Mouse (Mus musculus) frontal cortex, postnatal 25 days (tissue): ENCODE data around the gene Hormad1.
"Not testable (repeated sequence)": the region's sequence is repeated elsewhere in the genome, so short reads cannot be mapped to it uniquely, and the experiment has no call there.

Source experiments
- DNase-seq, 2 experiments: peaks; one replicate each; pipeline ENCODE4 v3.0.0; 2022; ENCODE audit warnings: low spot score in 2 of 2

The Hormad1 gene

GRCm38 (mm10) chr3:95561826-95562225 is 2.3 kb downstream of the Hormad1 start:
- DNase-seq: no peak

- DNase-seq: no peak
Observed at GRCm38 (mm10) chr3:95569585-95569984, 10.1 kb downstream of the Hormad1 start.

DNA sequence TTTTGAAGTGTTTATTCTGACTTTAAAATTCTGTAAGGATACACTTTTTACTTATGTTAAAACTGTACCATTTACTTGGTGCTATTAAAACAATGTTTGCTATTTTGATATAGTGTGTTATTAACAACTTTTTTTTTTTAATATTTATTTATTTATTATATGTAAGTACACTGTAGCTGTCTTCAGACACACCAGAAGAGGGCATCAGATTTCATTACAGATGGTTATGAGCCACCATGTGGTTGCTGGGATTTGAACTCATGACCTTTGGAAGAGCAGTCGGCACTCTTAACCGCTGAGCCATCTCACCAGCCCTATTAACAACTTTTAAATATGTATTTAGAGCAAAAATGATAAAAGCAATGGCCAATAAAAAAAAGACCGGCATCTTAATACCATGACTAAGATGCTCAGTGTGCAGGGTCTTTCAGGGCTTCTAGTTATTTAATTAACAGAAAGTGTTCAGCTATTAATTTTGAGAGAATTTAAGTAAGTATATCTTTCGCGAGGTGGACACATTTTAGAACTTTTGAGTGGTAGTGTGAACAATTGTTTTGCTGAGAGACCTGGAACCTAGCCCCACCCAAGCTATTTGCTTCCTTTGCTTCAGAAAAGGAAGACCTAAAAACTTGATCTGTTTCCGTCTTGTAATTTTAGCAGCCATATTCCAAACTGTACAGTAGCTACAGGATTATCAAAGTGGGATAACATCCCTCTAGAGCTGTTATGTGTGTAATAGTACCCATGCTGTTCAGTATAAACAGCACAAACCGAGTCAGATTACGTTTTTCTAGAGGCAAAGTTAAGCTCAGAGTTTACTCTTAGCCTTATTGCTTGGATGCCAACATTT is 28.5 kb downstream of the Hormad1 start:
- DNase-seq: no peak

DNA sequence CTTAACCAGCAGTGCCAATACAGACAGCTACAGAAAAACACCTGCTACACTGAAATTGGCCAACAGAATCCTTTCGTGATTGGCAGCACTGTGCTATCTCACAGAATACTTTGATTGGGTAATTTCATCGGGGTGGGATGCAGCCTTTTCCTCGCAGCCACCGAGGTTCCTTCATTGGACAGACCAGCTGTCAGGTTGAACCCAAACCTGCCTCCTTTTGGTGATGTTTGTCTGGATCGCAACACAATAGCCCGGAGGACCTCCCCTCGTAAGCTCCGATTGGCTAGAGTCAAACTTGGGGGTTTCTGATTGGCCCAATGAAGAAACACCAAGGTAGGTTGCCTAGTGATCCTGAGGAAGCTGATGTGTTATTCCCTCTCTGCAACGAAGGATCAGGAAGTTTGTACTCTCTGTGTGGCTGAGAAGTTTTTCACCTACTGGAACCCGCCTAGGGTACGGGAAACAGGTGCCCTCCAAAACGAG is 29.2 kb downstream of the Hormad1 start, which contains the start of gene Golph3l:
Golph3l (plus strand) TSS at position 331 of the 483 bp plus-strand sequence.
- peak; percentile 85 to 93 for DNase-seq

DNA sequence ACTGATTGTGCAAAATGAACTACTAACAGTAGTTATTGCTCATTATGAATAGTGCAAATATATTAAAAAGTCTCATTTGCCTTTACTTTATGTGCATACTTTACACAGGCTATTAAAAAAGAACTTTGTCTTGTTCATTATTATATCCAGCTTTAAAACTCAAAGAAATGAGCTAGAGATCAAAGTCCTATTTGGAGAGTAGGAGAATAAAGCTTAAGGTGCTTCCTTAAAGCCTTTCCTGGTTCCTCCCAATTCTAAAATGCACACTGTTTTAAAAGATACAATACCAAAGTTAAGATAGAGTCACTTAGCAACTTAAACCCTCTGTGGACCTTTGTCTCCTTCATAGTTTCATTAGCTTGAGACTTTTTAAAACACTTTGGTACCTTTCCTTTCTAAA is 39.3 kb downstream of the Hormad1 start:
- DNase-seq: no peak

- DNase-seq: no peak
Observed at GRCm38 (mm10) chr3:95601287-95601686, 41.8 kb downstream of the Hormad1 start.

DNA sequence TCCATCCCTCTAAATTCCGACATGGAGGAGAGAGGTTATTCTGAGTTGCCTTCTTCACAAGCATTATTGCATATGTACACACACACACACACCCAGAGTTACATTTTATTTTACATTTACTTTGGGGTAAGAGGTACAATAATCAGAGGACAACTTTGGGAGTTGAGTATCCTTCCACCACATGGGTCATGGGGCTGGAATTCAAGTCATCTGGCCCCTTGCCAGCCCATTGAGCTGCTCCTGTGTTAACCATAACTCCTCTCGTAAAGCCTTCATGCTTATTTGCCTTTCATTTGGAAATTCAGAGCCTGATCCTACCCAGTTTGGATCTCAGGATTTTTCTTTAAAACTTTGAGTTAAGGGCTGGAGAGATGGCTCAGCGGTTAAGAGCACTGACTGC is 46.6 kb downstream of the Hormad1 start:
- no peak for DNase-seq

GRCm38 (mm10) chr3:95609195-95609594 is 49.7 kb downstream of the Hormad1 start:
- DNase-seq: no peak

GRCm38 (mm10) chr3:95613996-95614395 is 54.5 kb downstream of the Hormad1 start:
- no peak for DNase-seq

GRCm38 (mm10) chr3:95618511-95618910 is 59.0 kb downstream of the Hormad1 start:
- no peak for DNase-seq

DNA sequence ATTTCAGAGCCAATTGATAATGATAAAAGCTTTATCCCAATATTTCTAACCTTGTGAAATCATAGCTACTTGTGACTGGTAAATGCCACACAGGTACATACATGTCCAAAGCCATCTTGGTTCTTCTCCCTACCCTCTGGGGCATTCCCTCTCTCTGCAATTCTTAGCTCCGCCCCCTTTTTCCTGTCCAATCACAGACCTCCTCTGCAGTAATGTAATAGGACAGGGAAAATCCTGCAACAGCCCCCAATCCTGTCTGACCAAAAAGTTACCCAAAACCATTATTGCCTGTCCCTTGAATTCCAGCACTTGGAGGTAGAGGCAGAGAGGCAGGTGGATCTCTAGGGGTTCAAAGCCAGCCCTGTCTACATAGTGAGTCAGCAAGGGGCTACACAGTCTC is 61.8 kb downstream of the Hormad1 start:
- no peak for DNase-seq

GRCm38 (mm10) chr3:95622421-95622820 is 62.9 kb downstream of the Hormad1 start:
- not testable (repeated sequence) for DNase-seq

- no peak for DNase-seq
Observed at GRCm38 (mm10) chr3:95623551-95623950, 64.1 kb downstream of the Hormad1 start.

- not testable (repeated sequence) for DNase-seq
Observed at GRCm38 (mm10) chr3:95623991-95624515, 64.6 kb downstream of the Hormad1 start.

DNA sequence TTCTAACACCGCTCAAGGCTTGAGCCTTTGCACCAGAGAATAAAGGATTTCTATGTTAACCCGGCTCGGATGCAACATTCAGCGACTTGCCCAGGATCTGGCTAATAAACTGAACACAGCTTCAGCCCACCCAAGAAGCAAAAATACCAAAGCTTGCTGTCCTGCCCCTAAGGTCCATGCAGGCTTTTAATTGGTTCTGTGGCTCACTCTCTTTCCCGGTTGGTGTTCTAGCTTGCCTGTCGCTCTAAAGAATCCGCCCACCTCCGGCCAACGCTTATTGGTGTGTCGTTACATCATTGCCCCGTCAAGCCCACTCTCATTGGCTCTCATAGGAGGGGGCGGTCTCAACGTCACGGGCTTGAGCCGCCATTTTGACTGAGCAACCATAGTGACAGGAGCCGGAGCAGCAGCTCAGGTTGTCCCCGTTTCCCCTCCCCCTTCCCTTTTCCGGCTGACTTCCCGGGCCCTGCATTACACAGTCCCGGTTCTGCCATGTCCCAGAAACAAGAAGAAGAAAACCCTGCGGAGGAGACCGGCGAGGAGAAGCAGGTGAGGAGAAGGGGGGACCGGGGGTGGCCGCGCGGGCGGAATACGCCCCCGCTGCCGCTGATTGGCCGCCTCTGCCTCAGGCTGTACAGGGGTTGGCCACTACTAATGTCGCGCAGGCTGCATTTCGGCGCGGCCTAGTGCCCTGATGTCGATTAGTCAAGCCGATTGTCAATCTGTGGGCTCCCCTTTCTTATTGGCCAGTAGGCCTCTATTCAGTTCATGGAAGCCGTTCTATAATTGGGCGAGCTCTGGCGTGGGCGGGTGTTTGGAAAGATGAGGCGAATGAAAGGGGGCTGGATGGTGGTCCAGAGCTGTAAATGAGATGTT is 65.4 kb downstream of the Hormad1 start, which contains the start of gene Ensa:
Ensa (plus strand) TSS at position 366 of the 876 bp plus-strand sequence.
- peak; percentile 94 to 95 for DNase-seq

DNA sequence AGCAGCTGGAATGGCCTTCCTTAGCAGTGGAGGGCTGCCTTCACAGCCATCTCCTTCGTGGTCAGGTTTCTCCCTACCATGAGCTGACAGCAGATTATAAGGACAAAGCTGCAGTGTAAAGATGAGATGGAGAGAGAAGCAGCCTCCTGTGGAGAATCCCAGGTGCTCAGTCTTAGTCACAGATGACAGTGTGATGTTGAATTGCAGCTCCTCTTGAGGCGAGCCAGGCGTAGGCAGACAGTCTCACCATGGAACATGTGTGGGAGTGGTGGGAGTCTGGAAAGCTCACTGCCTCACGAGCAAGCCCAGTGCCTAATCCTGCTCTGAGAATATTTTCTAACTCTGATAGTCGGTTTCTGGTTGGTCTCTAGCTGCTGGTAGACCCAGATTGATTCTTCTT is 68.3 kb downstream of the Hormad1 start:
- DNase-seq: peak; percentile 36 to 45

DNA sequence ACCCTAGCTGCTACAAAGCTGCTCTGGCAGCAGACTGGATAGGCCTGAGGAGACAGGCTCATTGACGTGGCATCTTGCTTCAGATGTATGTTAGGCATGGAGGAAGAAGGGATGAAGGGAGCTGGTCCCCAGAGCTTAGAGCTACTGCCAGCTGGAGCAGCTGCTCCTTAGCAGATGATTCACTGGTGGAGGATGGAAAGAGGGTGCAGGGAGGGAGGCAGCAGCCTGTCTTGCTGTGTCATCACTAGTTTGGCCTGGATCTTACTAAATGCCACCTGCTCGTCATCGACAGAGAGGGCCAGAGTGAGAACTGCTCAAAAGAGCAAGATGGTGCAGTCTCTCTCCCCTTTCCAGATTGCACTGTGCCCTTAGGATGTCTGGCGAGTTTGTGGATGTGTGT is 70.3 kb downstream of the Hormad1 start:
- DNase-seq: peak; percentile 30 to 52

DNA sequence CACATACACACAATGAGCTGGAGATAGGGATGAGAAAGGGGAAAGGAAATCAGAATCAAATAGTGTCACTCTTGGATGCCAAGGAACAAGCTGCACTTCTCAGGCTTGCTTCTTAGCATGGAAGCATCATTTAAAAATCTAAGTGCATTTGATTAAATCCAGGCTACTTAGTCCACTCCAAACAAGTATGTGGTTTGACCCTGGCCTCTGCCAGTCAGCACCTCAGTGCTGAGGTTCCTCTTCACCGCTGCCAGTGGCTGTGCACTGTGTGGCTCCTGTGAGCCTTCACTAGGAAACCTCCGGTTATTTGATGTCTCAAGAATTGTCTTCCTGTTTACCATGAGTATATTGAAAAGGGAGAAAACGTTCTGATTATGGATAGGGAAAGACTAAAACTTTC is 71.4 kb downstream of the Hormad1 start:
- no peak for DNase-seq

DNA sequence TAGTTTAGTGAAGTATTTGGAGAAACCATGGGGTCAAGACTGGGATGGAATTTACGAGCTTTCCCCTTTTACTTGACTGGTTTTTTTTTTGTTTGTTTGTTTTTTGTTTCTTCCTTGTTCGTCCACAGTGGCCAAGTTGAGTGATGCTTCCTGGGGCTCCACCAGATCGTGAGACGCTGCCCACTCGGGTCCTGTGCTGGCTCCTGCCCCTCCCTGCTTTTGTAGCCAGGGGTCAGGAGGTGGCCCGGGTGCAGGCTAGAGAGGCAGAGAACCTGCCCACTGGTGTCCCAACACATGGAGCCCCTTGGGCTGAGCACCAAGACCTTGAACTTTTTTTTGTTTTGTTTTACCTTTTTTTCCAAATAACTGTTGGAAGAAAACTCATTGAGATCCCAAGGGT is 71.8 kb downstream of the Hormad1 start:
- no peak for DNase-seq

DNA sequence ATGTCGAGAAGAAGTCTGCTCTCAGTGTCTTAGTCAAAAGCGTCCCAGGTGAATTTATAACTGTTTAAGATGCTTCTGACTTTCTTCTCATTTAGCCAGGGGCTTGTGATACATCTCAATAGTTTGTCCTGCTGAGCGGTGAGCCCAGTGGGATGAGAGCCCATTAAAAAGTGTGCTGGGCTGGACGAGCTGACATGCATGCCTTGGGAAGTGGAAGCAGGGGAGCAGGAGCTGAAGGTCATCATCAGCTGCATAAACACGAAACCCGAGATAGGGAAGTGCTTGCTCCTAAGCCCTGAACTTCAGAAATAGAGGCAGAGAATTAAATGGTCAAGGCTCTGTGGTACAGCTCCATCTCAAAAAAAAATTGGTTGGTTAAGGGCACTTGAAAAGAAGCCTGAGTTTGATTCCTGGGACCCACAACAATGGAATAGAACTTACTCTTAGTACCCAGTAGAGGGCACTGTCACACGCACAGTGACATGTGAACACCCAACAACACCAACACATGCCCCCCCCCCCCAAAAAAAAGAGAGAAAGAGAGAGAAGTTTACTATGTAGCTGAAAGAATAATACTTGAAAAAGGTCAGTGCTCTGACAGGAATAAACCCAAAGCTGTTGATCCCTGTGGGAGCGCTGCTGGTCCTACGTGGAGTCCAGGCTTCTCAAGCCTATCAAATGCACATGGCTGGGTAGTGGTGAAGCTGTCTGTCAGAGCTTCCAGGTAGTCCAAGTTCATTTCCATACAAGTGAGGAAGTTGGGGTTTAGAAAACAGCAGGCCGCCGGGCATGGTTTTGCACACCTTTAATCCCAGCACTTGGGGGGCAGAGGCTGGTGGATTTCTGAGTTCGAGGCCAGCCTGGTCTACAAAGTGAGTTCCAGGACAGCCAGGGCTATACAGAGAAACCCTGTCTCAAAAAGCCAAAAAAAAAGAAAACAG is 73.4 kb downstream of the Hormad1 start:
- no peak for DNase-seq

- DNase-seq: no peak
Observed at GRCm38 (mm10) chr3:95635636-95636035, 76.2 kb downstream of the Hormad1 start.
